Mouse (Mus musculus): ENCODE results near the gene Adh7.

GRCm38 (mm10) chr3:138248746-138249145 lies 31.2 kb downstream of the Adh7 start:
- no peak for TF ChIP-seq GATA1 (IDR thresholded peaks at IDR 0.05; ENCODE audit: borderline replicate concordance, low read length)
- TF ChIP-seq FLI1 (IDR thresholded peaks at IDR 0.05; ENCODE audit: low read length), result no peak

Measured in megakaryocyte, embryonic 14.5 days (primary cell).